Mouse (Mus musculus) MEL (cell line): ENCODE measurements around the gene Olfr1243. TPM values are rescaled to one million over a fixed set of nuclear protein-coding genes. Genes with fewer than 3 reads are reported as not detected.
"Not testable (repeated sequence)": the region's sequence is repeated elsewhere in the genome, so short reads cannot be mapped to it uniquely, and the experiment has no call there.

Experiments
- DNase-seq: peaks from one replicate; pipeline ENCODE4 v3.0.0; 2011; ENCODE audit warnings: low read depth, low spot score
- H3K27ac ChIP-seq: 2 replicates; pipeline ENCODE4 v1.5.1; 2012; ENCODE audit warnings: low read depth, mild to moderate bottlenecking, control low read depth, low read length, moderate library complexity; ENCODE audit not compliant: control insufficient read depth
- H3K27me3 ChIP-seq, 2 experiments: fragments of 150-350 bp in 1 of 2; sonication (generic) in 1 of 2; 2 replicates each; pipeline ENCODE4 v1.6.1; 2012; ENCODE audit warnings: low read length in 2 of 2, mild to moderate bottlenecking in 2 of 2, improper control_type of control experiment in 1 of 2, moderate library complexity in 1 of 2; ENCODE audit not compliant: insufficient read depth in 2 of 2, control insufficient read depth in 1 of 2
- H3K36me3 ChIP-seq, 2 experiments: 2 replicates each; pipeline ENCODE4 v1.6.1; 2012 to 2014; ENCODE audit warnings: low read length in 2 of 2, improper control_type of control experiment in 1 of 2, inconsistent platforms in 1 of 2, mild to moderate bottlenecking in 1 of 2; ENCODE audit not compliant: insufficient read depth in 2 of 2, control insufficient read depth in 1 of 2
- H3K4me1 ChIP-seq, 2 experiments: fragments of 150-350 bp in 1 of 2; sonication (generic) in 1 of 2; 2 replicates each; pipeline ENCODE4 v1.6.1; 2012; ENCODE audit warnings: low read length in 2 of 2, improper control_type of control experiment in 1 of 2, mild to moderate bottlenecking in 1 of 2; ENCODE audit not compliant: insufficient read depth in 2 of 2, control insufficient read depth in 1 of 2
- H3K4me3 ChIP-seq, 2 experiments: fragments of 150-350 bp in 1 of 2; sonication (generic) in 1 of 2; 2 replicates each; pipeline ENCODE4 v1.5.1; 2012; ENCODE audit warnings: low read depth in 2 of 2, low read length in 2 of 2, mild to moderate bottlenecking in 2 of 2, moderate library complexity in 2 of 2, control low read depth in 1 of 2, improper control_type of control experiment in 1 of 2; ENCODE audit not compliant: control insufficient read depth in 1 of 2, insufficient read depth in 1 of 2
- H3K79me2 ChIP-seq: 2 replicates; pipeline ENCODE4 v1.6.1; 2012; ENCODE audit warnings: mild to moderate bottlenecking, low read length, moderate library complexity; ENCODE audit not compliant: control insufficient read depth, poor library complexity, insufficient read depth
- H3K9ac ChIP-seq: 2 replicates; pipeline ENCODE4 v1.6.1; 2012; ENCODE audit warnings: low read depth, mild to moderate bottlenecking, control low read depth, low read length, moderate library complexity; ENCODE audit not compliant: control insufficient read depth, poor library complexity, severe bottlenecking
- H3K9me3 ChIP-seq: fragments of 150-350 bp; sonication (generic); replicated peaks from 2 replicates; pipeline ENCODE4 v1.6.1; 2012; ENCODE audit warnings: mild to moderate bottlenecking, low read length, improper control_type of control experiment, moderate library complexity; ENCODE audit not compliant: insufficient read depth
- EP300 ChIP-seq, 2 experiments: IDR thresholded peaks; 2 replicates each; pipeline ENCODE4 v1.6.1; 2011; ENCODE audit warnings: improper control_type of control experiment in 2 of 2, low read length in 2 of 2, low read depth in 1 of 2, mild to moderate bottlenecking in 1 of 2
- GABPA ChIP-seq: IDR thresholded peaks from 2 replicates; pipeline ENCODE4 v1.6.1; 2012; ENCODE audit warnings: low read depth, mild to moderate bottlenecking, inconsistent platforms, low read length, improper control_type of control experiment, moderate library complexity
- KAT2A ChIP-seq: conservative IDR thresholded peaks from 2 replicates; pipeline ENCODE4 v1.6.1; 2012; ENCODE audit warnings: low read depth, low read length, improper control_type of control experiment, inconsistent platforms
- MAFK ChIP-seq: IDR thresholded peaks from 2 replicates; pipeline ENCODE4 v1.6.1; 2011; ENCODE audit warnings: low read depth, mild to moderate bottlenecking, low read length, improper control_type of control experiment, borderline replicate concordance
- MAX ChIP-seq: IDR thresholded peaks from 2 replicates; pipeline ENCODE4 v1.6.1; 2011; ENCODE audit warnings: low read length, improper control_type of control experiment
- MAZ ChIP-seq: IDR thresholded peaks from 2 replicates; pipeline ENCODE4 v1.6.1; 2012; ENCODE audit warnings: low read depth, mild to moderate bottlenecking, inconsistent platforms, low read length, improper control_type of control experiment
- MEF2A ChIP-seq: IDR thresholded peaks from 2 replicates; pipeline ENCODE4 v1.6.1; 2014; ENCODE audit warnings: low read depth, mild to moderate bottlenecking, inconsistent platforms, low read length, improper control_type of control experiment; ENCODE audit not compliant: poor library complexity, insufficient replicate concordance, severe bottlenecking; ENCODE audit errors: extremely low read depth
- MYB ChIP-seq: IDR thresholded peaks from 2 replicates; pipeline ENCODE4 v1.6.1; 2011; ENCODE audit warnings: mild to moderate bottlenecking, low read depth, low read length, improper control_type of control experiment
- MYC ChIP-seq: IDR thresholded peaks from 2 replicates; pipeline ENCODE4 v1.6.1; 2011; ENCODE audit warnings: low read depth, mild to moderate bottlenecking, low read length, improper control_type of control experiment, moderate library complexity
- NRF1 ChIP-seq: IDR thresholded peaks from 2 replicates; pipeline ENCODE4 v1.6.1; 2014; ENCODE audit warnings: low read depth, mild to moderate bottlenecking, inconsistent platforms, low read length, improper control_type of control experiment, moderate library complexity; ENCODE audit not compliant: poor library complexity, insufficient read depth, severe bottlenecking
- POLR2A ChIP-seq, 2 experiments: IDR thresholded peaks; 2 replicates each; pipeline ENCODE4 v1.6.1; 2011 to 2012; ENCODE audit warnings: low read length in 2 of 2, mild to moderate bottlenecking in 2 of 2, control low read depth in 1 of 2, improper control_type of control experiment in 1 of 2, low read depth in 1 of 2, moderate library complexity in 1 of 2; ENCODE audit not compliant: control insufficient read depth in 1 of 2, insufficient read depth in 1 of 2, poor library complexity in 1 of 2
- RAD21 ChIP-seq: IDR thresholded peaks from 2 replicates; pipeline ENCODE4 v1.6.1; 2011; ENCODE audit warnings: mild to moderate bottlenecking, low read depth, low read length, improper control_type of control experiment
- RCOR1 ChIP-seq: IDR thresholded peaks from 2 replicates; pipeline ENCODE4 v1.6.1; 2012; ENCODE audit warnings: low read depth, mild to moderate bottlenecking, inconsistent platforms, low read length, improper control_type of control experiment
- SIN3A ChIP-seq: IDR thresholded peaks from 2 replicates; pipeline ENCODE4 v1.6.1; 2012; ENCODE audit warnings: low read length, improper control_type of control experiment, inconsistent platforms
- TAL1 ChIP-seq: IDR thresholded peaks from 2 replicates; pipeline ENCODE4 v1.6.1; 2012; ENCODE audit warnings: mild to moderate bottlenecking, inconsistent platforms, low read length, moderate library complexity, mixed read lengths
- TBP ChIP-seq: IDR thresholded peaks from 2 replicates; pipeline ENCODE4 v1.8.0; 2011; ENCODE audit warnings: low read depth, low read length, improper control_type of control experiment
- USF1 ChIP-seq: IDR thresholded peaks from 2 replicates; pipeline ENCODE4 v1.6.1; 2014; ENCODE audit warnings: low read depth, mild to moderate bottlenecking, inconsistent platforms, low read length, improper control_type of control experiment, moderate library complexity
- USF2 ChIP-seq, 2 experiments: IDR thresholded peaks; 2 replicates each; pipeline ENCODE4 v1.6.1; 2011 to 2012; ENCODE audit warnings: improper control_type of control experiment in 2 of 2, low read length in 2 of 2, borderline replicate concordance in 1 of 2, inconsistent platforms in 1 of 2, low read depth in 1 of 2, mild to moderate bottlenecking in 1 of 2; ENCODE audit not compliant: insufficient read depth in 1 of 2
- ZC3H11A ChIP-seq: IDR thresholded peaks from 2 replicates; pipeline ENCODE4 v1.6.1; 2012; ENCODE audit warnings: low read depth, mild to moderate bottlenecking, inconsistent platforms, low read length, improper control_type of control experiment
- ZMIZ1 ChIP-seq: IDR thresholded peaks from 2 replicates; pipeline ENCODE4 v1.6.1; 2012; ENCODE audit warnings: low read depth, mild to moderate bottlenecking, inconsistent platforms, low read length, improper control_type of control experiment, moderate library complexity
- ZNF384 ChIP-seq: IDR thresholded peaks from 2 replicates; pipeline ENCODE4 v1.6.1; 2012; ENCODE audit warnings: low read depth, mild to moderate bottlenecking, inconsistent platforms, low read length, improper control_type of control experiment
- polyA plus RNA-seq, 2 experiments: library from polyadenylated mRNA; stranded (reverse) in 1 of 2; unstranded in 1 of 2; fragments of >175 nt in 1 of 2; fragments of >200 nt in 1 of 2; gene quantifications; 2 replicates each; pipeline versions ENCODE4 v1.2.1 to v1.2.4; 2012; ENCODE audit warnings: low replicate concordance in 2 of 2, low read depth in 1 of 2; ENCODE audit not compliant: insufficient read length in 2 of 2, insufficient read depth in 1 of 2, missing spikeins in 1 of 2
- total RNA-seq: library from RNA; depleted of rRNA; stranded (reverse); fragments of 300-350 nt; gene quantifications from 2 replicates; pipeline ENCODE4 v1.2.3, GENCODE M21; 2012; rRNA removed

Gene Olfr1243
- total RNA-seq = not detected in 2 replicates
- not detected for polyA plus RNA-seq

DNA sequence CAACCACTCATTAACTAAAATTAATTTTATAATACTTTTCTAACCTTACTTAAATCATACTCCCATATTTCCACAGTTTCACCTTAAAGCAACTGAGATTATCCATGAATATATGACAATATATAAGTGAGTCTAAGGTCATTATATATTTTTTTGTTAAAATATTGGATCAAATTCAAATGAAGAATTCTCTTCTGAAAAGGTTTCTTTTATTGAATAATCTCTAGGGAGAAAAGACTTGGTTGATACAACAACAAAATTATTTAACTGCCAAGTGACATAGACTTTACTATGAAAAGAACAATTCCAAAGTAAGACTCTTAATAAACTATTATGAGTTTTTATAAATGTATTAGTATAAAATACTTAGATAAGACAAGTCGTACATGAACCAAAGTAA, at the start of gene Olfr1243:
Olfr1243 (minus strand) TSS at position 101 of the 400 bp plus-strand sequence.
- H3K9me3 ChIP-seq = no peaks in the 10 kb centered on the region
- TF ChIP-seq ZMIZ1 (no peak), MYC (no peak), USF1 (no peak), NRF1 (no peak), MAZ (no peak), MYB (no peak), SIN3A (no peak), EP300 (IDR thresholded peaks at IDR 0.05; ENCODE audit: low read depth in 1 of 2, low read length in 2 of 2) (no peak), USF2 (IDR thresholded peaks at IDR 0.05; ENCODE audit: borderline replicate concordance in 1 of 2, insufficient read depth in 1 of 2, low read depth in 1 of 2, low read length in 2 of 2) (no peak), TBP (no peak), RAD21 (no peak), MEF2A (no peak), ZC3H11A (no peak), MAX (no peak), ZNF384 (no peak)
- H3K4me1 ChIP-seq = no peaks in the 10 kb centered on the region
- no peaks in the 10 kb centered on the region for H3K36me3 ChIP-seq
- H3K27ac ChIP-seq = no peak within 1 kb of the TSS
- no peak within 1 kb of the TSS for H3K4me3 ChIP-seq
- H3K27me3 ChIP-seq = no peaks in the 10 kb centered on the region
- no peak within 1 kb of the TSS for H3K9ac ChIP-seq
- no peaks in the 10 kb centered on the region for H3K79me2 ChIP-seq
- DNase-seq = no peak

DNA sequence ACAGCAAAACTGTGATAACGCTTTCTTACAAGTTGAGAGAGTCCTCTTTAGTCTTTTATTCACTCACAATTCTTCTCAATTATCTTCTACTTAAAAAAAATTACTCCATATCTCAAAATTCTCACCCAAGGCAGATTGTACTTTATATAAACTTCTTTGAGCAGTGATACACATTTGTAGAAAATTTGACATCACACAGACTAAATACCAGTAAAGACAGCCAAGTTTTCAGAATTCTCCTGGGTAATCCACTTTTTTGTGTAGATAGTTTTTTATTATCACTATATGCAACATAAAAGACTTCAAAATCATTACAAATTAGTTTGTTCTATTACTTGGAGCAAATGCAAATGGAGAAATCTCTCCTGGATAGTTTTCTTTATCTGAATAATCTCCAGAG, 47.1 kb upstream of the Olfr1243 start, which contains the start of gene Olfr1245:
Olfr1245 (minus strand) TSS at position 101 of the 400 bp plus-strand sequence.
- H3K9me3 ChIP-seq = no peaks in the 10 kb centered on the region
- H3K79me2 ChIP-seq = no peaks in the 10 kb centered on the region
- H3K4me3 ChIP-seq = no peak within 1 kb of the TSS
- H3K27me3 ChIP-seq = no peaks in the 10 kb centered on the region
- no peaks in the 10 kb centered on the region for H3K36me3 ChIP-seq
- no peak for DNase-seq
- no peak within 1 kb of the TSS for H3K9ac ChIP-seq
- H3K4me1 ChIP-seq = no peaks in the 10 kb centered on the region
- TF ChIP-seq EP300 (IDR thresholded peaks at IDR 0.05; ENCODE audit: low read depth in 1 of 2, low read length in 2 of 2) (no peak), KAT2A (no peak), USF1 (no peak), MYB (no peak), MAFK (no peak), POLR2A (IDR thresholded peaks at IDR 0.05; ENCODE audit: control insufficient read depth in 1 of 2, insufficient read depth in 1 of 2, low read depth in 1 of 2, low read length in 2 of 2, poor library complexity in 1 of 2) (no peak), GABPA (no peak), TAL1 (no peak), RCOR1 (no peak)
- no peak within 1 kb of the TSS for H3K27ac ChIP-seq

DNA sequence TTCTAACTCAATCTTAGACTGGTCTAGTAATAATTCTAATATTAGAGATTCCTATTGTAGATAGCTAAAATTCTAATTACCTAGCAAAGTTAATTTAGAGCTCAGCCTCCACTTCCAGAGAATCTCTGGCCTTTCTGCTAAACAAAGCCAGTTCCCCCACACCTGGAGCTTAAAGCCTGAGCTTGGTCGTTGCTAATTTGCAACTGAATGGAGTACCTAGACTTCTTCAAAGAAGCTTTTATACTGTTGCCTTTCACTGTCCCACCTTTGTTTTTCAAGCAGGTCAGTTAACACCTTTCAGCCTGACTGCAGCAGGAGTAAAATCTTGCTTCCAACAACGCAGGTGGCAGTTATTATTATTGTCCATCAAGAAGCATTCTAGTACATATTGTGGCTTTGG, 31.4 kb upstream of the Olfr1243 start:
- H3K9me3 ChIP-seq, H3K27me3 ChIP-seq, H3K9ac ChIP-seq, H3K36me3 ChIP-seq, H3K4me3 ChIP-seq, H3K79me2 ChIP-seq, H3K4me1 ChIP-seq, DNase-seq, H3K27ac ChIP-seq: not testable (repeated sequence)
